Mouse (Mus musculus) intestine, embryonic 15.5 days (tissue): Measurements from ENCODE around the gene Zbtb46. TPM values are rescaled to one million over a fixed set of nuclear protein-coding genes. Genes with fewer than 3 reads are reported as not detected.

Experiments
- ATAC-seq: fragments of 200-750 bp; cut with Nextera tagmentation; 2 replicates; pipeline ENCODE4 v1.8.0; 2017; ENCODE audit warnings: moderate TSS enrichment, moderate library complexity
- H3K27ac ChIP-seq: fragments of 300-500 bp; sonication (generic); 2 replicates; pipeline ENCODE4 v1.5.1; 2015; ENCODE audit warnings: mild to moderate bottlenecking, inconsistent platforms
- H3K27me3 ChIP-seq: fragments of 300-500 bp; sonication (generic); replicated peaks from 2 replicates; pipeline ENCODE4 v1.6.1; 2015; ENCODE audit warnings: inconsistent platforms
- H3K36me3 ChIP-seq: fragments of 300-500 bp; sonication (generic); 2 replicates; pipeline ENCODE4 v1.6.1; 2015; ENCODE audit warnings: inconsistent platforms
- H3K4me1 ChIP-seq: fragments of 300-500 bp; sonication (generic); replicated peaks from 2 replicates; pipeline ENCODE4 v1.6.1; 2015; ENCODE audit warnings: inconsistent platforms
- H3K4me2 ChIP-seq: fragments of 300-500 bp; sonication (generic); replicated peaks from 2 replicates; pipeline ENCODE4 v1.6.1; 2015; ENCODE audit warnings: mild to moderate bottlenecking, inconsistent platforms
- H3K4me3 ChIP-seq: fragments of 300-500 bp; sonication (generic); replicated peaks from 2 replicates; pipeline ENCODE4 v1.5.1; 2015; ENCODE audit warnings: inconsistent platforms
- H3K9ac ChIP-seq: fragments of 300-500 bp; sonication (generic); 2 replicates; pipeline ENCODE4 v1.6.1; 2015; ENCODE audit warnings: inconsistent platforms
- H3K9me3 ChIP-seq: fragments of 300-500 bp; sonication (generic); 2 replicates; pipeline ENCODE4 v1.6.1; 2016; ENCODE audit warnings: inconsistent platforms
- WGBS: fragments of 180-500 bp; shearing (Covaris S2); methylation state at CpG from one replicate; pipeline ENCODE4 v1.1.7; 2015; 5-methylcytosine and 5-hydroxymethylcytosine counted together
- polyA plus RNA-seq: library from polyadenylated mRNA; unstranded; fragments of >200 nt; fragmentation: Nextera tagmentation; extraction: Ambion mirVana; gene quantifications from 2 replicates; pipeline ENCODE4 v1.2.1, GENCODE M21; 2015

Gene Zbtb46
- polyA plus RNA-seq, 1 experiment from 2014 or later = 7.4 TPM

DNA sequence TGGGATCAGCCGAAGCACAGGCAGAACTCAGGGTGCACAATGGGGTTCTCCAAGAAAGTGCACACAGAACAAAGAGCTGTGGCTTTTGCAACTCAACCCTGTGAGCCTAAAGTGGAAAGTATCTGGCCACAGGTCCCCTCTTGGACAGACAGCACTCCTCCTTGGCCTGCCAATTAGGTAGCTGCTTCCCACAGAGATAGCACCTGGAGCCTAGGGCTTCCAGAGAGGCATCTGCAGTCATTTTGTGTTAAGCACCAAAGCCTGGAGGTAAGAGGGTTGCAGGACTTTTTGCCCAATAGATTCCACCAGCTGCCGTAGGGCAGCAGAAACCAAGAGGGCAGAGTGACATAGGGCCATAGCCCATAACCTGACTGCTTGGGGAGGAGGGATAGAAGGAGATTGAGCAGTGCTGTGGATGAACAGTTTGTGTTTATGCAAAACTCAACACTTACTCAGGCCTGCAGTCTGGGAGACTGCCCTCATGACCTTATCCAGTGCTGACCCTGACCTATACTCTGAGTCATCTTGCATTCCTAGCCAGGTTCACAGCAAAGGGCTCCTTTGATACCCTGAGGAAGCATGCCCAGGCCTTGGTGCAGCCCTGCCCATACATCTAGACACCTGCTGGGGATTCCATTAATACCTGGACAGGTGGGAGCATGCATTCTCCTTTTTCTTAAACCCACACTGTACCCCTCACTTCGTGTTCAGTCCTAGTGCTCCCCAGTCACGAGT lies 68.9 kb downstream of the Zbtb46 start:
- H3K4me3 ChIP-seq = no peak overlapping the region
- H3K9me3 ChIP-seq = no peaks in the 10 kb centered on the region
- H3K36me3 ChIP-seq = 0 out of 2 replicates have a peak, but pooled peaks cover 4% of the 10 kb centered on the region
- H3K27me3 ChIP-seq = no peaks in the 10 kb centered on the region
- no peaks in the 10 kb centered on the region for H3K4me1 ChIP-seq
- no peak overlapping the region for H3K9ac ChIP-seq
- no peak overlapping the region for H3K4me2 ChIP-seq
- WGBS = 69% methylated on average over 4 of the region's 4 CpGs
- H3K27ac ChIP-seq = no peak overlapping the region
- ATAC-seq = no peak

DNA sequence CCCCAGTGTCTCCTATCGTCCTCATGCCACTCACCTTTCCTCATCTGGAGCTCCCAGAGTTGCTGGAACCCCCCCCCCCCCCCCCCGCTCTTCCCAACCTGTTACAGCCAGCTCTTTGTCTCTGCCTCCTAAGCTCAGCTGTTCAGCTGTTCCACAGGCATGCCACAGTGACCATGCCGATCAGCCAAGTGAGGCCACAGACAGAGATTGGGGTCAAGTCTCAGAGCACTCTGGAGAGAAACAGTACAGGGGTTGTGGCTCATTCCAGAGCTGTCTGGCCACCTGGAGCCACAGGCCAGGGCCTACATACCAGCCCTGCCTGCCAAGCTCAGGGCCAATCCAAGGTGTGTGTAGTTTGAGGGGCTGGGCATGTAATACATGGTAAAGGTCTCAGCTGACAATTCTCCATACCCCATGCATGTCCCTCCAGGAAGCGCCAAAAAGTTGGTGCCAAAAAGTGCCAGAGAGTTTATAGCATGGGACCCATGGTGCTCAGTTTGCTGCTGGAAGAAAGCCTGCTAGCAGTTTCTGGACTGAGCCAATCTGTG lies 72.5 kb downstream of the Zbtb46 start:
- no peak overlapping the region for H3K27ac ChIP-seq
- H3K4me1 ChIP-seq = no peaks in the 10 kb centered on the region
- H3K9ac ChIP-seq = no peak overlapping the region
- no peak overlapping the region for H3K4me2 ChIP-seq
- ATAC-seq = no peak
- H3K9me3 ChIP-seq = no peaks in the 10 kb centered on the region
- 0 out of 2 replicates have a peak, but pooled peaks cover 11% of the 10 kb centered on the region for H3K36me3 ChIP-seq
- no peaks in the 10 kb centered on the region for H3K27me3 ChIP-seq
- WGBS = 75% methylated on average over 4 of the region's 4 CpGs
- no peak overlapping the region for H3K4me3 ChIP-seq

DNA sequence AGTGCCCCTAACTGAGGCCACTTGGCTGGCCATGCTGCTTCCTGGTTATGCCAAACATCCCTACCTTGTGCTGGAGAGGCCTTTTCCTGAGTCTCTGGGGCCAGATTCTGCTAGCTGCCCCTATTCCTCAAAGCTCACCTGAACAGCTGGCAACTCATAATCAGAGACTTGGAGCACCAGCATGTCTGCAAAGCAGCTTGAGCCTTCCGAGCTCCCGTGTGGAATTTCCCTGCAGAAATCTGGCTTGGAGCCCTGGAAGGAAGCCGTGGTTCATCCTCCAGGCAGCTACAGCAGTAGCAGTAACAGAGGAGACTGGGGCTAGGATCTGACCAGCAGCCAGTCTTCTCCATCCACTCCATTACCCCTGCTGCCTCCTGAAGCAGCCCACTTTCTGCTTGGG lies 73.3 kb downstream of the Zbtb46 start:
- no peaks in the 10 kb centered on the region for H3K27me3 ChIP-seq
- H3K9me3 ChIP-seq = no peaks in the 10 kb centered on the region
- H3K4me3 ChIP-seq = no peak overlapping the region
- H3K27ac ChIP-seq = no peak overlapping the region
- H3K9ac ChIP-seq = no peak overlapping the region
- WGBS = 58% methylated on average over 3 of the region's 3 CpGs
- H3K4me1 ChIP-seq = no peaks in the 10 kb centered on the region
- ATAC-seq = no peak
- peaks cover 16% of the 10 kb centered on the region; the same call in 1 of the 2 replicates for H3K36me3 ChIP-seq
- no peak overlapping the region for H3K4me2 ChIP-seq

DNA sequence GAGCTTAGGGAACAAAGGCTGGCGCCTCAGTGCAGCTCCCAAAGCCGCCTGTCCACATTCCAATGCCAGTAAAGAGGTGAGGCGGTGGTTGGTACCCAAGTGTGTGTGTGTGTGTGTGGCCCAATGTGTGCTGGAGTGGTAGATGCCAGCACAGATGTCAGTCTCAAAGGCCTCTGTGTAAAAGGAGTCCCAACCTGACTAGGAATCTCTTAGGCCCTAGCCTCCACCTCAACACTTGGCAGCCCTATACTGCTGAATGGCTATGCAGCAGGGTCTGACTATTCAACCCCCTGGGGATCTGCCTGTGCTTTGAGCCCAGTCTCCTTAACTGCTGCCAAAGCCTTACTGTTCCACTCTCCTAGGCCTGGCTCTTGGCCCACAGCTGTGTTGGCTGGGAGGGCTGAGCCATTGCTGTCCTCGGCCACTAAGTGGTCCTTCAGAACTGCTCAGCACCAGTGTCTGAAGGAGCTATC lies 74.3 kb downstream of the Zbtb46 start:
- no peaks in the 10 kb centered on the region for H3K9me3 ChIP-seq
- no peak overlapping the region for H3K27ac ChIP-seq
- H3K36me3 ChIP-seq = peaks cover 25% of the 10 kb centered on the region
- H3K4me3 ChIP-seq = no peak overlapping the region
- WGBS = 83% methylated on average over 4 of the region's 4 CpGs
- no peak for ATAC-seq
- no peaks in the 10 kb centered on the region for H3K27me3 ChIP-seq
- no peak overlapping the region for H3K9ac ChIP-seq
- H3K4me1 ChIP-seq = no peaks in the 10 kb centered on the region
- H3K4me2 ChIP-seq = no peak overlapping the region

DNA sequence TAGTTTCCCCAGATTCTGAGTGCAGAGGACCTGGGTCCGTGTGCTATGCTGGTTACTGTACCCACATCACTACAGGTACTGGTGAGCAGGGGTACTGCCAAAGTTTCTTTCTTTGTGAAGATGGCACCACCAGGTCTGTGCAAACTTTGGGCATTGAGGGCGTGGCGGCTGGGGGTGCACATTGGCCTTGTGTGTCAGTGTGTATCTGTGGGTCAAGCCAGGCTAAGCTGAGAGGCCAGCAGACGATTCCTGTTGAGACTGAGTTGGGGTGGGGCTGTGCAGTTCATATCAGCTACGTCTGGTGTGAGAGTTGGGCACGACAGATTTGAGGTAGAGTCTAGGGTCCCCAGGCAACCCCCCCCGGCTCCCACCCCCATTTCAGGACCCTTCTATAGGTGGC lies 74.8 kb downstream of the Zbtb46 start:
- Histone ChIP-seq H3K27ac (no peak overlapping the region), H3K4me3 (no peak overlapping the region)
- 82% methylated on average over 7 of the region's 7 CpGs for WGBS

DNA sequence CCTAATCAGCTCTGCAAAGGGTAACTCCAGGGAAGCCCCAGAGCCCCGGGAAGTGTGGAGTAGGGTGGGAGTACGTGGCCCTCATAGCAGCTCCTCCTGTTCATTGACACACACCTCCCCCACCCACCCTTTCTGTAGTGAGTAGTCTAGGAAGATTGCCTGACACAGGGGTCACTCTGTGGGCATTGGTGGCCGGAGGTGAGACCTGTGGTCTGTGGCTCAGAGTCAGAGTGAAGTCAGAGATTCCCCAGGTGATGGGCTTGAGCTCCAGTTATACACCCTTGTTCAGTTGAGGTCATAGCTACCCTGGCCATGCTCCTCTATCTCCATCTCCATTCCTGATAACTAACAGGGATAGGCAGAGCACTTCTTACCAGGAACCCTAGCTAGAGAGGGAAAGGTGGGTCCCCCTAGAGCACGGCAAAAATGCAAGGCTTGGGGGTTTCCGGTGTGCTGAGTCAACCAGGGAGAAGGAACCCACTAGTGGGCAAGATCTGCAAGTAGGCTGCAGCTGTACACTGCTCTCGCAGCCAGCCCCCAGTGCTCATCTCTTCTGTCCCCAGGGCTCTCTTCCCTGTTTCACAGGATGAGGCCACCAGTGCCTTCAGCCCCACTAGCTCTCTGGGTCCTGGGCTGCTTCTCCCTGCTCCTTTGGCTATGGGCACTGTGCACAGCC lies 77.5 kb downstream of the Zbtb46 start:
- Histone ChIP-seq H3K9ac (no peak overlapping the region), H3K4me3 (no peak overlapping the region), H3K27ac (no peak overlapping the region), H3K27me3 (no peaks in the 10 kb centered on the region), H3K4me1 (no peaks in the 10 kb centered on the region), H3K36me3 (peaks cover 38% of the 10 kb centered on the region), H3K4me2 (no peak overlapping the region), H3K9me3 (no peaks in the 10 kb centered on the region)
- ATAC-seq = no peak
- WGBS = 91% methylated on average over 6 of the region's 6 CpGs

More for the DNA sequence above, 74.8 kb downstream of the Zbtb46 start:
- no peak overlapping the region for H3K9ac ChIP-seq
- H3K4me2 ChIP-seq = no peak overlapping the region
- H3K4me1 ChIP-seq = no peaks in the 10 kb centered on the region
- no peaks in the 10 kb centered on the region for H3K27me3 ChIP-seq
- no peak for ATAC-seq
- peaks cover 29% of the 10 kb centered on the region for H3K36me3 ChIP-seq
- H3K9me3 ChIP-seq = no peaks in the 10 kb centered on the region

DNA sequence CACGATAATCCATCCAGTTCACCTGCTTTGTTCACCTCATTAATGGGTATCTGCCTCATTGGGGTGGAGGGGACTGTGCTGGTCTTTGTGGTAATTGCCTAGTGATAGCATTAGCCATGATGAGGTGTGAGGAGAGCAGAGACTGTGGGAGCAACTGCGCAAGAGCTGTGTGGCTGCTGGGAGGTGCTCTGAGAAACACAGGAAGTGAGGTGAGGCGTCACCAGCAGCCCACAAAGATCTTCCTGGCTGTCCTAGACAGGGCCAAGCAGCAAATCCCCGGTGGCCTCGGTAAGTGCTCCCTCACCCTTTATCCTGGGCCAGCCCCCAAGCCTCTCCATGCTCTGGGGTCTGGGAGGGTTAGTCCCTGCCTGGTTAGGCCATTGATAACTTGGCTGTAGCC lies 78.1 kb downstream of the Zbtb46 start:
- H3K27me3 ChIP-seq = no peaks in the 10 kb centered on the region
- no peak for ATAC-seq
- WGBS = 90% methylated on average over 5 of the region's 5 CpGs

DNA sequence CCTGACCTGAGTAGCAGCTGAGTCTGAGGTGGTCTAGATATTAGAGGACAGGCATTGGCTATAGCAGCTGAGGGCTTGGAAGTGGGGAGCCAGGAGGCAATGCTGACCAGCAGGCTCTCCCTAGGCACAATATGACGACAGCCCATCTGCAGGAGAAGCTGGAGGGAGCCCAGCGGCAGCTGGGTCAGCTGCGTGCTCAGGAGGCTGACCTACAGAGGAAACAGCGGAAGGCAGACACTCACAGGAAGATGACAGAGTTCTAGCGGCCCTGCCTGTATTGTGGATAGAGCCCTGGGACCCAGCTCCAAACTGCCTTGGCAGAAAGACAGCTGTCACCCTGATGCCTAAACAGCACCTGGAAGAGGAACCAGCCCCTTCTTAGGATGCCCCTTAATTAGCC lies 79.0 kb downstream of the Zbtb46 start:
- H3K4me1 ChIP-seq = no peaks in the 10 kb centered on the region
- 91% methylated on average over 5 of the region's 5 CpGs for WGBS
- no peaks in the 10 kb centered on the region for H3K9me3 ChIP-seq
- no peak overlapping the region for H3K4me3 ChIP-seq
- H3K27me3 ChIP-seq = no peaks in the 10 kb centered on the region
- H3K4me2 ChIP-seq = no peak overlapping the region
- no peak overlapping the region for H3K9ac ChIP-seq
- H3K27ac ChIP-seq = no peak overlapping the region
- peaks cover 34% of the 10 kb centered on the region for H3K36me3 ChIP-seq
- no peak for ATAC-seq

More for the DNA sequence above, 78.1 kb downstream of the Zbtb46 start:
- H3K36me3 ChIP-seq = peaks cover 38% of the 10 kb centered on the region
- no peak overlapping the region for H3K27ac ChIP-seq
- H3K9ac ChIP-seq = no peak overlapping the region
- H3K9me3 ChIP-seq = no peaks in the 10 kb centered on the region
- no peaks in the 10 kb centered on the region for H3K4me1 ChIP-seq
- H3K4me2 ChIP-seq = no peak overlapping the region
- H3K4me3 ChIP-seq = no peak overlapping the region

DNA sequence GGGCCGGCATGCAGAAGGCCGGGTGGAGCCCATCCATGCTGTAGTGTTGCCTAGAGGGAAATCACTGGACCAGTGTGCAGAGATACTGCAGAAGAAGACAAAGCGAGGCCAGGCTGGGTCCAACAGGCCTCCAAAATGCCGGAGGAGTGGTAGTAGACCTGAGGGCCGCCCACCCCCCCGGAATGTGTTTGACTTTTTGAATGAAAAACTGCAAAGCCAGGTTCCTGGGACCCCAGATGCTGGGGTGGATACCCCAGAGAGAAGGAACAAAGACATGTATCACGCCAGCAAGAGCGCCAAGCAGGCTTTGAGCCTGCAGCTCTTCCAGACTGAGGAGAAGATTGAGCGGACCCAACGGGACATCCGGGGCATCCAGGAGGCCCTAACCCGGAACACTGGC lies 79.4 kb downstream of the Zbtb46 start, which contains the start of gene Lime1:
Lime1 (plus strand) TSS at position 301 of the 400 bp plus-strand sequence.
- Histone ChIP-seq H3K4me3 (no peak within 1 kb of the TSS), H3K36me3 (peaks cover 34% of the 10 kb centered on the region), H3K27ac (no peak within 1 kb of the TSS), H3K9ac (no peak within 1 kb of the TSS), H3K9me3 (no peaks in the 10 kb centered on the region), H3K4me1 (no peaks in the 10 kb centered on the region), H3K4me2 (no peak within 1 kb of the TSS), H3K27me3 (no peaks in the 10 kb centered on the region)
- 93% methylated on average over 12 of the region's 12 CpGs for WGBS
- ATAC-seq = no peak

DNA sequence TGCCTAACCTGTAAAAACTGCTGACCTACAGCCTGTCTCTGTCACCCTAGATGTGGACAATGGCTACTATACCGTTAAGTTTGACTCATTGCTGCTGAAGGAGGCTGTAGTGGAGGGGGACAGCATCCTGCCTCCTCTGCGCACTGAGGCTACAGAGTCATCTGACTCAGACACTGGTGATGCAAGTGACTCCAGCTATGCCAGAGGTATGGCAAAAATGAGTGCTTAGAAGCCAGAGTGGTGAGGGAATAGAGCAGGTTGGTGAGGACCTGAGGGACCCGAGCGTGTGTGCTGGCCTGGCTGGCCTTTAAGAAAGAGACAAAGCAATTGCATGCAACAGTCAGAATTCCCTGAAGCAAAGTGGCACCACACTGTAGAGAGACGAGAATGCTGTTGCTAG lies 80.5 kb downstream of the Zbtb46 start:
- Histone ChIP-seq H3K4me3 (no peak overlapping the region), H3K4me1 (no peaks in the 10 kb centered on the region), H3K9ac (no peak overlapping the region), H3K27ac (no peak overlapping the region), H3K4me2 (no peak overlapping the region), H3K36me3 (peaks cover 31% of the 10 kb centered on the region), H3K27me3 (no peaks in the 10 kb centered on the region), H3K9me3 (no peaks in the 10 kb centered on the region)
- no peak for ATAC-seq
- WGBS = 94% methylated on average over 5 of the region's 5 CpGs

DNA sequence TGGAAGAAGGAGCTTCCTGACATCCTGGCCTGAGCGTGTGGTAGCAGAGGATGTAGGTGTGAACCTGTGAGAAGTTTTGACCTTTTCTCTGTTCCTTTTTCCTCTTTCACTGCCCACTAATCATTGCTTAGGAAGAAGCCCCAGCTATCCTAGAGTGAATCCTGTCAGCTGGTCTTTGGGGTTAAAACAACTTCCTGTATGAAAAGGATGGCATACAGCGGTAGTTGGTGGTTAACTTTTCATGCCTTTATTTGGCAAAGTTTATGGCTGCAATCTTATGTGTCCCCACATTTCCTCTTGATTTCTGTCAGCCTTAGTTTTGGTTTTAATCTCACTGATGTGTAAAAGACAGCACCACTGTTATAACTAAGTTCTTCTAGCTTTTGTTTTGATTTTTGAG lies 82.0 kb downstream of the Zbtb46 start:
- 73% methylated on average over 2 of the region's 2 CpGs for WGBS

DNA sequence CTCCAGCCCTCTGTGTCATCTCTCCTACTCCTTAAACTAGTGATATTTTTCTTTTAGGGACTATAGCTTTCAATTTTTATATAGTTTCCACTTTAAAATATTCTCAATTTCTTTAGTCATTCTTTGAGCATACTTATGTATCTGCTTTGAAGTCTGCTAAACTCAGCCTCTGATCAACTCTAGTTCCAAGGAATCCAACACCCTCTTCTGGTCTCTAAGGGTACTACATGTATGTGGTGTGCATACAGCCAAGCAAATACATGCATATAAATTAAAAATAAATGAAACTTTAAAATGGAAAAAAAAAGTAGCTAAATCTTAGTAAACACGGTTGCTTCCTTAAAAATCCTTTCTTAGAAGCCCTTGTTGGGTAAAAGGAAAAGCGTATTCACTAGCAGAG lies 83.4 kb downstream of the Zbtb46 start:
- no peak overlapping the region for H3K27ac ChIP-seq
- WGBS = 86% methylated on average over 2 of the region's 2 CpGs

More for the DNA sequence above, 82.0 kb downstream of the Zbtb46 start:
- H3K36me3 ChIP-seq = peaks cover 27% of the 10 kb centered on the region
- no peak overlapping the region for H3K27ac ChIP-seq
- H3K4me2 ChIP-seq = no peak overlapping the region
- ATAC-seq = no peak
- H3K9ac ChIP-seq = no peak overlapping the region
- H3K4me3 ChIP-seq = no peak overlapping the region
- no peaks in the 10 kb centered on the region for H3K27me3 ChIP-seq
- no peaks in the 10 kb centered on the region for H3K4me1 ChIP-seq
- no peaks in the 10 kb centered on the region for H3K9me3 ChIP-seq

More for the DNA sequence above, 83.4 kb downstream of the Zbtb46 start:
- no peaks in the 10 kb centered on the region for H3K4me1 ChIP-seq
- no peak for ATAC-seq
- no peak overlapping the region for H3K4me2 ChIP-seq
- H3K9me3 ChIP-seq = no peaks in the 10 kb centered on the region
- H3K36me3 ChIP-seq = peaks cover 21% of the 10 kb centered on the region
- H3K27me3 ChIP-seq = no peaks in the 10 kb centered on the region
- H3K4me3 ChIP-seq = no peak overlapping the region
- no peak overlapping the region for H3K9ac ChIP-seq
